Mouse (Mus musculus) embryonic facial prominence, embryonic 12.5 days (tissue): Measurements from ENCODE around the gene Mc1r. TPM values are rescaled to one million over a fixed set of nuclear protein-coding genes. Genes with fewer than 3 reads are reported as not detected.
"Not testable (repeated sequence)": the region's sequence is repeated elsewhere in the genome, so short reads cannot be mapped to it uniquely, and the experiment has no call there.

Experiments
- ATAC-seq: fragments of 200-750 bp; cut with Nextera tagmentation; 2 replicates; pipeline ENCODE4 v1.8.0; 2017; ENCODE audit not compliant: insufficient number of reproducible peaks, insufficient read depth, low FRiP score, low TSS enrichment
- H3K27ac ChIP-seq: fragments of 300-500 bp; sonication (generic); 2 replicates; pipeline ENCODE4 v1.5.1; 2016; ENCODE audit warnings: mild to moderate bottlenecking
- H3K27me3 ChIP-seq: fragments of 300-500 bp; sonication (generic); 2 replicates; pipeline ENCODE4 v1.6.1; 2016; ENCODE audit warnings: mild to moderate bottlenecking, moderate library complexity
- H3K36me3 ChIP-seq: fragments of 300-500 bp; sonication (generic); 2 replicates; pipeline ENCODE4 v1.6.1; 2016; ENCODE audit warnings: mild to moderate bottlenecking
- H3K4me1 ChIP-seq: fragments of 300-500 bp; sonication (generic); 2 replicates; pipeline ENCODE4 v1.6.1; 2016
- H3K4me2 ChIP-seq: fragments of 300-500 bp; sonication (generic); replicated peaks from 2 replicates; pipeline ENCODE4 v1.6.1; 2016; ENCODE audit warnings: mild to moderate bottlenecking, moderate library complexity
- H3K4me3 ChIP-seq: fragments of 300-500 bp; sonication (generic); 2 replicates; pipeline ENCODE4 v1.5.1; 2016; ENCODE audit warnings: mild to moderate bottlenecking
- H3K9ac ChIP-seq: fragments of 300-500 bp; sonication (generic); 2 replicates; pipeline ENCODE4 v1.6.1; 2016; ENCODE audit warnings: mild to moderate bottlenecking, moderate library complexity
- H3K9me3 ChIP-seq: fragments of 300-500 bp; sonication (generic); 2 replicates; pipeline ENCODE4 v1.6.1; 2016; ENCODE audit warnings: mild to moderate bottlenecking, moderate library complexity
- WGBS: fragments of 180-500 bp; shearing (Covaris S2); methylation state at CpG from one replicate; pipeline ENCODE4 v1.1.7; 2016; 5-methylcytosine and 5-hydroxymethylcytosine counted together
- polyA plus RNA-seq: library from polyadenylated mRNA; unstranded; fragments of >200 nt; fragmentation: Nextera tagmentation; extraction: Ambion mirVana; gene quantifications from 2 replicates; pipeline ENCODE4 v1.2.1, GENCODE M21; 2016

Gene Mc1r
- polyA plus RNA-seq, 1 experiment from 2014 or later = 0.17 TPM

- Histone ChIP-seq H3K27ac (0 out of 2 replicates have a peak overlapping the region, but pooled peaks have one; percentile 23), H3K9ac (no peak overlapping the region), H3K4me3 (peak overlapping the region; percentile 46), H3K4me2 (peak overlapping the region; percentile 61), H3K9me3 (no peaks in the 10 kb centered on the region), H3K27me3 (peaks cover 60% of the 10 kb centered on the region), H3K4me1 (peaks cover 23% of the 10 kb centered on the region), H3K36me3 (no peaks in the 10 kb centered on the region)
- WGBS = under 1% methylated on average over 12 of the region's 12 CpGs
- no peak for ATAC-seq
Measured at GRCm38 (mm10) chr8:123412560-123413170, 5.8 kb downstream of the Mc1r start.

GRCm38 (mm10) chr8:123414255-123414654, 7.3 kb downstream of the Mc1r start:
- H3K4me2 ChIP-seq = peak overlapping the region; percentile 61
- 11% methylated on average over 9 of the region's 9 CpGs for WGBS
- peaks cover 47% of the 10 kb centered on the region for H3K27me3 ChIP-seq
- no peaks in the 10 kb centered on the region for H3K9me3 ChIP-seq
- peaks cover 23% of the 10 kb centered on the region for H3K4me1 ChIP-seq
- H3K27ac ChIP-seq = no peak overlapping the region
- no peak overlapping the region for H3K9ac ChIP-seq
- H3K36me3 ChIP-seq = no peaks in the 10 kb centered on the region
- ATAC-seq = no peak
- peak overlapping the region; percentile 46 for H3K4me3 ChIP-seq

- H3K27me3 ChIP-seq = peaks cover 40% of the 10 kb centered on the region
- whole genome bisulfite sequencing = 83% methylated on average over 5 of the region's 5 CpGs
- H3K27ac ChIP-seq, H3K9me3 ChIP-seq, H3K36me3 ChIP-seq, ATAC-seq, H3K9ac ChIP-seq, H3K4me2 ChIP-seq, H3K4me3 ChIP-seq: not testable (repeated sequence)
- peaks cover 19% of the 10 kb centered on the region for H3K4me1 ChIP-seq
Measured at GRCm38 (mm10) chr8:123414997-123415696, 8.2 kb downstream of the Mc1r start.

- H3K4me2 ChIP-seq = no peak overlapping the region
- no peak overlapping the region for H3K27ac ChIP-seq
- ATAC-seq = no peak; the same call in 1 of the 2 replicates
- H3K36me3 ChIP-seq = no peaks in the 10 kb centered on the region
- no peak overlapping the region for H3K4me3 ChIP-seq
- H3K9ac ChIP-seq = no peak overlapping the region
- peaks cover 17% of the 10 kb centered on the region for H3K4me1 ChIP-seq
- H3K9me3 ChIP-seq = no peaks in the 10 kb centered on the region
- 72% methylated on average over 8 of the region's 8 CpGs for WGBS
- peaks cover 30% of the 10 kb centered on the region for H3K27me3 ChIP-seq
Measured at GRCm38 (mm10) chr8:123415967-123416943, 9.3 kb downstream of the Mc1r start.

GRCm38 (mm10) chr8:123416944-123417555, 10.1 kb downstream of the Mc1r start:
- no peak overlapping the region for H3K4me2 ChIP-seq
- WGBS = 83% methylated on average over 8 of the region's 8 CpGs
- H3K9me3 ChIP-seq = no peaks in the 10 kb centered on the region
- H3K4me3 ChIP-seq = no peak overlapping the region
- no peak overlapping the region for H3K27ac ChIP-seq
- H3K4me1 ChIP-seq = peaks cover 9% of the 10 kb centered on the region
- no peaks in the 10 kb centered on the region for H3K36me3 ChIP-seq
- no peak overlapping the region for H3K9ac ChIP-seq
- no peak for ATAC-seq
- H3K27me3 ChIP-seq = peaks cover 22% of the 10 kb centered on the region

- no peak for ATAC-seq
- WGBS = 90% methylated on average over 4 of the region's 4 CpGs
- Histone ChIP-seq H3K27me3 (no peaks in the 10 kb centered on the region), H3K4me1 (no peaks in the 10 kb centered on the region), H3K9ac (no peak overlapping the region), H3K36me3 (no peaks in the 10 kb centered on the region), H3K4me3 (no peak overlapping the region), H3K27ac (no peak overlapping the region), H3K4me2 (no peak overlapping the region), H3K9me3 (no peaks in the 10 kb centered on the region)
Measured at GRCm38 (mm10) chr8:123419711-123420110, 12.8 kb downstream of the Mc1r start.

GRCm38 (mm10) chr8:123420525-123421281, 13.8 kb downstream of the Mc1r start:
- WGBS = 93% methylated on average over 34 of the region's 34 CpGs
- no peaks in the 10 kb centered on the region for H3K9me3 ChIP-seq
- ATAC-seq = no peak

GRCm38 (mm10) chr8:123421325-123421724, 14.4 kb downstream of the Mc1r start:
- Histone ChIP-seq H3K9ac (no peak overlapping the region), H3K36me3 (no peaks in the 10 kb centered on the region), H3K27me3 (no peaks in the 10 kb centered on the region), H3K4me3 (no peak overlapping the region), H3K27ac (no peak overlapping the region), H3K9me3 (peaks cover under 1% of the 10 kb centered on the region; the same call in 1 of the 2 replicates), H3K4me1 (no peaks in the 10 kb centered on the region), H3K4me2 (no peak overlapping the region)
- ATAC-seq = no peak
- WGBS = 89% methylated on average over 19 of the region's 19 CpGs

More at GRCm38 (mm10) chr8:123420525-123421281, 13.8 kb downstream of the Mc1r start:
- Histone ChIP-seq H3K4me2 (no peak overlapping the region), H3K4me3 (no peak overlapping the region), H3K27ac (no peak overlapping the region), H3K4me1 (no peaks in the 10 kb centered on the region), H3K36me3 (no peaks in the 10 kb centered on the region), H3K27me3 (no peaks in the 10 kb centered on the region), H3K9ac (no peak overlapping the region)

GRCm38 (mm10) chr8:123422056-123422780, 15.3 kb downstream of the Mc1r start:
- no peaks in the 10 kb centered on the region for H3K36me3 ChIP-seq
- WGBS = 21% methylated on average over 16 of the region's 17 CpGs
- H3K27ac ChIP-seq = no peak overlapping the region
- ATAC-seq = no peak
- H3K4me2 ChIP-seq = peak overlapping the region; percentile 40
- H3K4me3 ChIP-seq = no peak overlapping the region
- H3K9ac ChIP-seq = no peak overlapping the region
- no peaks in the 10 kb centered on the region for H3K27me3 ChIP-seq
- peaks cover 10% of the 10 kb centered on the region for H3K9me3 ChIP-seq
- H3K4me1 ChIP-seq = no peaks in the 10 kb centered on the region

GRCm38 (mm10) chr8:123422781-123423159, 15.9 kb downstream of the Mc1r start:
- Histone ChIP-seq H3K4me3 (no peak overlapping the region), H3K4me1 (no peaks in the 10 kb centered on the region), H3K36me3 (no peaks in the 10 kb centered on the region), H3K9me3 (peaks cover 15% of the 10 kb centered on the region), H3K9ac (no peak overlapping the region), H3K4me2 (peak overlapping the region; percentile 40; the same call in 1 of the 2 replicates), H3K27ac (no peak overlapping the region), H3K27me3 (no peaks in the 10 kb centered on the region)
- no peak for ATAC-seq
- WGBS = 24% methylated on average over 3 of the region's 3 CpGs
